Mouse (Mus musculus) midbrain, embryonic 14.5 days (tissue): ENCODE measurements at regions not wholly inside any gene's neighbourhood (a gene's known extent, or its start where the extent isn't known, plus 50 kb on each side); places are given as distances from the start of the nearest gene placed in this dataset.

ENCODE experiments used
- ATAC-seq: fragments of 200-750 bp; cut with Nextera tagmentation; 2 replicates; pipeline ENCODE4 v1.8.0; 2017; ENCODE audit warnings: moderate number of reproducible peaks, moderate library complexity; ENCODE audit not compliant: low FRiP score, low TSS enrichment
- DNase-seq: peaks from one replicate; pipeline ENCODE4 v3.0.0-alpha.2; 2015
- H3K27ac ChIP-seq: fragments of 300-500 bp; sonication (generic); replicated peaks from 2 replicates; pipeline ENCODE4 v1.5.1; 2014; ENCODE audit warnings: mild to moderate bottlenecking, low read depth, low read length, moderate library complexity
- H3K27me3 ChIP-seq: fragments of 300-500 bp; sonication (generic); 2 replicates; pipeline ENCODE4 v1.6.1; 2014; ENCODE audit warnings: low read length, control low read depth, mixed read lengths; ENCODE audit not compliant: control insufficient read depth, insufficient read depth
- H3K36me3 ChIP-seq: fragments of 300-500 bp; sonication (generic); 2 replicates; pipeline ENCODE4 v1.6.1; 2014; ENCODE audit warnings: low read length, control low read depth; ENCODE audit not compliant: control insufficient read depth, insufficient read depth
- H3K4me1 ChIP-seq: fragments of 300-500 bp; sonication (generic); 2 replicates; pipeline ENCODE4 v1.6.1; 2014; ENCODE audit warnings: mild to moderate bottlenecking, antibody characterized with exemption, low read length, control low read depth; ENCODE audit not compliant: control insufficient read depth, insufficient read depth
- H3K4me2 ChIP-seq: fragments of 300-500 bp; sonication (generic); 2 replicates; pipeline ENCODE4 v1.6.1; 2014; ENCODE audit warnings: mild to moderate bottlenecking, low read length, moderate library complexity
- H3K4me3 ChIP-seq: fragments of 300-500 bp; sonication (generic); replicated peaks from 2 replicates; pipeline ENCODE4 v1.5.1; 2014; ENCODE audit warnings: low read depth, low read length
- H3K9ac ChIP-seq: fragments of 300-500 bp; sonication (generic); replicated peaks from 2 replicates; pipeline ENCODE4 v1.6.1; 2014; ENCODE audit warnings: mild to moderate bottlenecking, low read length, moderate library complexity
- H3K9me3 ChIP-seq: fragments of 300-500 bp; sonication (generic); 2 replicates; pipeline ENCODE4 v1.6.1; 2016; ENCODE audit warnings: low read length, control low read depth, mixed read lengths; ENCODE audit not compliant: control insufficient read depth
- WGBS: fragments of 180-500 bp; shearing (Covaris S2); extraction: QIAGEN DNeasy Blood & Tissue Kit; methylation state at CpG from one replicate; pipeline ENCODE4 v1.1.7; 2014; 5-methylcytosine and 5-hydroxymethylcytosine counted together

GRCm38 (mm10) chr9:16599888-16600287 lies 98.8 kb upstream of the Fat3 start:
- no peak for DNase-seq
- no peaks in the 10 kb centered on the region for H3K27me3 ChIP-seq
- 0 out of 2 replicates have a peak, but pooled peaks cover 4% of the 10 kb centered on the region for H3K4me1 ChIP-seq
- no peak overlapping the region for H3K27ac ChIP-seq
- no peaks in the 10 kb centered on the region for H3K9me3 ChIP-seq
- H3K36me3 ChIP-seq = no peaks in the 10 kb centered on the region
- 55% methylated on average over 3 of the region's 3 CpGs for WGBS
- H3K9ac ChIP-seq = no peak overlapping the region
- ATAC-seq = no peak; the same call in 1 of the 2 replicates
- H3K4me2 ChIP-seq = no peak overlapping the region
- H3K4me3 ChIP-seq = no peak overlapping the region

DNA sequence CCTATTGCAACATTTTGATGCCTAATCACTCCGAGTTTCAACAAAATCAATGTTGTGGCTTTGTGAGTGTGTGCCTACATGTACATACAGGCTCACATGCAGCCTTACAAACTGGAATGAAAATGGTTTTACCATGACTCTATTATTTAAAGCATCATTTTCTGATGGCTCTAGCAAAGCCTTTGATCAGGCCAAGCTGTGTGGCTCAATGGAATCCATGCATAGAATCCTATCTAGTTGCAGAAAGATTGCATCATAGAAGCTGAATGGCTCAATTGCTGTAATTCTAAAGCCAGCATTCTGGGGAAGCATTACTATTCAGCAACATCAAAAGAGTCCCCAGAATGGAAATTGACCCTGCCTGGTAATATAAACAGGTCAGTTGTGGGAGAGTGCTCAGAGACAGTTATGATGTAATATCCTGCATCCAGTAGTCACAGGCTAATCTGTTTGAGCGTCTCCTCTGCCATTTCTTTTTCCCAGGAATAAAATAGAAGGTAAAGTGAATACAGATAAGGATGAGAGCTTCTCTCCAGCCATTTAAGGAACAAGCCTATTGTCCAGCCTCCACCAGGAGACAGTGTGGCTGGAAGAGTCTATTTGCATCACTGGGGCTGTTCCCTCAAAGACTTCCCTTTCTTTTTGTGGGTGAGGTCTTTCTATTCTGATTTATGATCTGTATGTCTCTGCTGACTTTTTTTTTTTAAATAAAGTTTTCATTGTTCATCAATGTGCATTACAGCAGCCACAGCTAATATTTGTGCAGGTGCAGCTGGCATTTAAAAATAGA lies 98.2 kb upstream of the Fat3 start:
- Histone ChIP-seq H3K4me1 (0 out of 2 replicates have a peak, but pooled peaks cover 4% of the 10 kb centered on the region), H3K9ac (no peak overlapping the region), H3K36me3 (no peaks in the 10 kb centered on the region), H3K27me3 (no peaks in the 10 kb centered on the region), H3K9me3 (no peaks in the 10 kb centered on the region), H3K4me2 (no peak overlapping the region), H3K27ac (no peak overlapping the region), H3K4me3 (no peak overlapping the region)
- 14% methylated on average over 2 of the region's 2 CpGs for WGBS
- peak; percentile 57; the same call in 1 of the 2 replicates for ATAC-seq
- DNase-seq = peak; percentile 27
